Mouse (Mus musculus) E14TG2a.4 (cell line): Measurements from ENCODE around the gene Adar.

Experiments
- CTCF ChIP-seq: conservative IDR thresholded peaks from 2 replicates; pipeline ENCODE4 v1.5.1; 2014; ENCODE audit warnings: low read length
- POU5F1 ChIP-seq: IDR thresholded peaks from 2 replicates; pipeline ENCODE4 v1.6.1; 2014; ENCODE audit warnings: low read length, borderline replicate concordance

DNA sequence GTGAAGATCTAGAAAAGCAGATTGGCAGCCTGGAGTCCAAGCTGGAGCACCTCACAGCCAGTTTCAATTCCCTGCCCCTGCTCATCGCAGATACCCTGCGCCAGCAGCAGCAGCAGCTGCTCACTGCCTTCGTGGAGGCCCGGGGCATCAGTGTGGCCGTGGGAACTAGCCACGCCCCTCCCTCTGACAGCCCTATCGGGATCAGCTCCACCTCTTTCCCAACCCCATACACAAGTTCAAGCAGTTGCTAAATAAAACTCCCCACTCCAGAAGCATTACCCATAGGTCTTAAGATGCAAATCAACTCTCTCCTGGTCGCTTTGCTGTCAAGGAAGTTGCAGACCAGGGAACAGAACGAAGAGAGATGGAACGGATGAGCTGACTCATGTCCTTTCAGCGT lies 47.7 kb upstream of the Adar start:
- TF ChIP-seq CTCF (no peak), POU5F1 (no peak)
